Mouse (Mus musculus) CD4-positive, CD25-positive, alpha-beta regulatory T cell, adult 4 months (primary cell): ENCODE measurements around the gene Hnrnpdl. TPM values are rescaled to one million over a fixed set of nuclear protein-coding genes. Genes with fewer than 3 reads are reported as not detected.

Experiments
- ATAC-seq: one replicate; pipeline ENCODE4 v1.8.0; 2017
- polyA plus RNA-seq, 2 experiments: library from polyadenylated mRNA; unstranded; fragments of 100-300 nt; shearing (Covaris generic); gene quantifications; one replicate each; pipeline ENCODE4 v1.2.1; 2017

Gene Hnrnpdl
- polyA plus RNA-seq, 2 experiments from 2014 or later, result 120 to 126 TPM

GRCm38 (mm10) chr5:100003895-100004294 lies 35.6 kb downstream of the Hnrnpdl start:
- ATAC-seq, result no peak

- no peak for ATAC-seq
These were observed 39.0 kb downstream of the Hnrnpdl start for GRCm38 (mm10) chr5:100000500-100000899.

GRCm38 (mm10) chr5:100000048-100000447 lies 39.4 kb downstream of the Hnrnpdl start:
- ATAC-seq, result no peak

- no peak for ATAC-seq
These were observed 44.8 kb downstream of the Hnrnpdl start for GRCm38 (mm10) chr5:99994680-99995079.

GRCm38 (mm10) chr5:99994166-99994565 lies 45.3 kb downstream of the Hnrnpdl start:
- no peak for ATAC-seq

Other genes starting within 250 kb of the Hnrnpdl start
- gene Vamp9, start 133.4 kb downstream of the Hnrnpdl start, polyA plus RNA-seq, result under 1 TPM in 1 of 2 experiments, not detected in 1; 0.50 TPM
- 10 to 100 TPM; 28.6 to 54.5 TPM for gene Hnrnpd, start 60.7 kb downstream of the Hnrnpdl start, polyA plus RNA-seq
- not detected for gene 4930524J08Rik, start 60.6 kb downstream of the Hnrnpdl start, polyA plus RNA-seq
- 10 to 100 TPM; 30.4 to 31.8 TPM for gene Enoph1, start 321 bp upstream of the Hnrnpdl start, polyA plus RNA-seq
- gene Tmem150c, start 120.1 kb upstream of the Hnrnpdl start, polyA plus RNA-seq, result not detected